Mouse (Mus musculus) layer of hippocampus, adult 2 months (tissue): ENCODE results near the gene Acacb. TPM values are rescaled to one million over a fixed set of nuclear protein-coding genes. Genes with fewer than 3 reads are reported as not detected.

Source experiments
- DNase-seq, 2 experiments: peaks; one replicate each; pipeline ENCODE4 v3.0.0; 2022; ENCODE audit warnings: low spot score in 2 of 2
- H3K27ac ChIP-seq: fragments of 200-600 bp; 2 replicates; pipeline ENCODE4 v1.8.1; 2022
- H3K4me3 ChIP-seq: fragments of 200-600 bp; 2 replicates; pipeline ENCODE4 v1.8.1; 2022; ENCODE audit warnings: mild to moderate bottlenecking
- CTCF ChIP-seq: fragments of 200-600 bp; conservative IDR thresholded peaks from 2 replicates; pipeline ENCODE4 v1.8.1; 2022; ENCODE audit warnings: antibody characterized with exemption, mild to moderate bottlenecking, moderate library complexity
- total RNA-seq, 2 experiments: library from RNA; stranded (reverse); gene quantifications; 2 replicates each; pipeline ENCODE4 v1.2.3; 2021

The Acacb gene
- total RNA-seq, 2 experiments from 2014 or later = 5.3 to 7.8 TPM

GRCm38 (mm10) chr5:114296693-114297631 is 150.6 kb downstream of the Acacb start:
- no peak overlapping the region for H3K27ac ChIP-seq
- TF ChIP-seq CTCF = peak; percentile 66

GRCm38 (mm10) chr5:114298212-114298894 is 152.0 kb downstream of the Acacb start:
- Histone ChIP-seq H3K4me3 (no peak overlapping the region), H3K27ac (no peak overlapping the region)
- no peak for DNase-seq
- no peak for TF ChIP-seq CTCF

More at GRCm38 (mm10) chr5:114296693-114297631, 150.6 kb downstream of the Acacb start:
- DNase-seq = no peak
- H3K4me3 ChIP-seq = no peak overlapping the region

GRCm38 (mm10) chr5:114299156-114299855 is 153.0 kb downstream of the Acacb start:
- TF ChIP-seq CTCF = no peak
- Histone ChIP-seq H3K4me3 (no peak overlapping the region), H3K27ac (no peak overlapping the region)
- DNase-seq = no peak

- H3K4me3 ChIP-seq = no peak overlapping the region
- TF ChIP-seq CTCF = no peak
- no peak for DNase-seq
- no peak overlapping the region for H3K27ac ChIP-seq
Observed at GRCm38 (mm10) chr5:114299883-114300610, 153.7 kb downstream of the Acacb start.

Other genes with a start within 250 kb of the Acacb start
- gene Coro1c, start 237.8 kb upstream of the Acacb start, total RNA-seq = 100 to 1,000 TPM in 1 of 2 experiments, 10 to 100 TPM in 1; 95.2 to 101 TPM
- gene Ssh1, start 152.6 kb upstream of the Acacb start, total RNA-seq = 10 to 100 TPM; 25.8 to 28.1 TPM
- not detected for gene Dao, start 142.8 kb upstream of the Acacb start, total RNA-seq
- 10 to 100 TPM; 37.8 to 39.0 TPM for gene Usp30, start 81.1 kb upstream of the Acacb start, total RNA-seq
- gene Svop, start 55.0 kb upstream of the Acacb start, total RNA-seq = 100 to 1,000 TPM; 170 to 182 TPM
- 1 to 10 TPM; 4.8 to 5.1 TPM for gene Alkbh2, start 18.3 kb upstream of the Acacb start, total RNA-seq
- 1 to 10 TPM; 2.4 to 2.5 TPM for gene Ung, start 16.1 kb upstream of the Acacb start, total RNA-seq
- not detected for gene Foxn4, start 127.3 kb downstream of the Acacb start, total RNA-seq
- 1 to 10 TPM; 3.8 to 5.6 TPM for gene Myo1h, start 142.6 kb downstream of the Acacb start, total RNA-seq
- gene Kctd10, start 234.0 kb downstream of the Acacb start, total RNA-seq = 10 to 100 TPM; 51.5 to 51.7 TPM
- 10 to 100 TPM; 80.8 to 85.6 TPM for gene Ube3b, start 234.1 kb downstream of the Acacb start, total RNA-seq